In the genomic region with DNA sequence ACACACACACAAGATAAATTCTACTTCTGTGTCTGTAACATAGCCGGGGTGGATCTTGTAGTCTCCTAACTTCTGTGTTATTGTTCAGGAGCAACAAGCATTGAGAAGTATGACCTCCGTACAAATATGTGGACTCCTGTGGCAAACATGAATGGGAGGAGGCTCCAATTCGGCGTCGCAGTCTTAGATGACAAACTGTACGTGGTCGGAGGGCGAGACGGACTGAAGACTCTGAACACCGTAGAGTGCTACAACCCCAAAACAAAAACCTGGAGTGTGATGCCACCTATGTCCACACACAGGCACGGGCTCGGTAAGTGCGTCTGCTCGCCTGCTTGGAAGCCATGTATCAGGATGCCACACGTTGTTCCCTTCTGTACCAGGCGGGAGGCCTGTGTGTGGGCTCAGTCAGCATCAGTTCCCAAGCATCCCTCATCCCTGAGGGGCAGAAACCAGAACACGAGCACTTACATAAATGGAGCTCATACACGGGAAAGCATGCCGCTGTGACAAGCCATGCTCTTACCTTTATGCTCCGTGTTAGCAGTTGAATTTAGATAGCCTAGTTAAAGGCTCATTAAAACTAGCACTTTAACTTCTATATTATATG, we compare ENCODE assay signal across 17 mouse cellular contexts. TPM values are rescaled to one million over a fixed set of nuclear protein-coding genes. Genes with fewer than 3 reads are reported as not detected.
DNase-seq lines count a peak whose midpoint lies in the region; ATAC-seq and TF ChIP-seq lines count a peak whose summit lies in the region.
"Had no signal": no experiment of that assay in that cellular context is flagged by ENCODE, and none has a peak within 500 bp of the region (broad histone marks: within the 10 kb centered on the region; RNA-seq: fewer than 3 reads in every experiment).

No protein-coding gene starts in this region.

- H3K4me2 ChIP-seq in heart, embryonic 13.5 days = no peak overlapping the region
- no peak overlapping the region for H3K4me2 ChIP-seq in kidney, postnatal 0 days (ENCODE audit: low read length)
- no peak overlapping the region for H3K4me2 ChIP-seq in neural tube, embryonic 13.5 days
- H3K4me2 ChIP-seq: embryonic facial prominence, embryonic 15.5 days; forebrain, embryonic 15.5 days; hindbrain, embryonic 15.5 days; limb, embryonic 15.5 days had no signal

- no peak overlapping the region for H3K4me3 ChIP-seq in heart, embryonic 13.5 days
- H3K4me3 ChIP-seq in kidney, postnatal 0 days (replicated peaks; ENCODE audit: low read depth, low read length) = no peak overlapping the region
- H3K4me3 ChIP-seq in neural tube, embryonic 13.5 days = no peak overlapping the region
- H3K4me3 ChIP-seq: embryonic facial prominence, embryonic 15.5 days; forebrain, embryonic 15.5 days; hindbrain, embryonic 15.5 days; left cerebral cortex, adult 2 months; limb, embryonic 15.5 days had no signal

- no peak overlapping the region for H3K9ac ChIP-seq in heart, embryonic 13.5 days
- H3K9ac ChIP-seq in kidney, postnatal 0 days (ENCODE audit: low read depth, low read length) = no peak overlapping the region
- no peak overlapping the region for H3K9ac ChIP-seq in neural tube, embryonic 13.5 days
- H3K9ac ChIP-seq: embryonic facial prominence, embryonic 15.5 days; forebrain, embryonic 15.5 days; hindbrain, embryonic 15.5 days; limb, embryonic 15.5 days had no signal

- peak overlapping the region; percentile 79; the same call in 1 of the 2 replicates for H3K27ac ChIP-seq in heart, embryonic 13.5 days (replicated peaks)
- peak overlapping the region; percentile 84 for H3K27ac ChIP-seq in kidney, postnatal 0 days
- H3K27ac ChIP-seq in neural tube, embryonic 13.5 days (replicated peaks) = peak overlapping the region; percentile 23; the same call in 1 of the 2 replicates
- H3K27ac ChIP-seq: embryonic facial prominence, embryonic 15.5 days; forebrain, embryonic 15.5 days; hindbrain, embryonic 15.5 days; left cerebral cortex, adult 2 months; limb, embryonic 15.5 days had no signal

- ATAC-seq in heart, embryonic 13.5 days (ENCODE audit: extremely low read depth, insufficient number of reproducible peaks, low FRiP score, low TSS enrichment) = no peak
- ATAC-seq in kidney, postnatal 0 days (replicated peaks; ENCODE audit: low FRiP score, low read depth) = no peak
- no peak for ATAC-seq in neural tube, embryonic 13.5 days (ENCODE audit: low read depth)
- ATAC-seq: CD4-positive, CD25-positive, alpha-beta regulatory T cell, adult 4 months; forebrain, embryonic 15.5 days had no signal

- 84% methylated on average over 20 of the region's 20 CpGs for WGBS in heart, embryonic 13.5 days
- WGBS in kidney, postnatal 0 days = 89% methylated on average over 20 of the region's 20 CpGs
- WGBS in neural tube, embryonic 13.5 days = 82% methylated on average over 20 of the region's 20 CpGs

- H3K27me3 ChIP-seq in heart, embryonic 13.5 days (replicated peaks) = no peaks in the 10 kb centered on the region
- H3K27me3 ChIP-seq in kidney, postnatal 0 days (ENCODE audit: insufficient read depth, low read length) = no peaks in the 10 kb centered on the region
- no peaks in the 10 kb centered on the region for H3K27me3 ChIP-seq in neural tube, embryonic 13.5 days
- H3K27me3 ChIP-seq: embryonic facial prominence, embryonic 15.5 days; forebrain, embryonic 15.5 days; hindbrain, embryonic 15.5 days; limb, embryonic 15.5 days had no signal

- DNase-seq in heart, postnatal 36 days = no peak
- DNase-seq in kidney, postnatal 0 days (ENCODE audit: low spot score) = no peak
- DNase-seq in kidney, postnatal 4 days = no peak
- DNase-seq in neural tube, embryonic 10.5 days (ENCODE audit: extremely low spot score, low spot score) = no peak
- DNase-seq in MN1 (ENCODE audit: low spot score) = no peak
- DNase-seq: cerebellum, adult 8-10 months; gastrocnemius, postnatal 25 days; kidney, adult 18-20 months; thymus, postnatal 14 days had no signal

- intact Hi-C loops in heart, postnatal 36 days (cut with DNase I) = loop anchor here (2.0 to 10.0 kb wide), 4 partner anchors 38 to 156 kb away; a partner anchor contains a TSS

- peaks cover 61% of the 10 kb centered on the region for H3K36me3 ChIP-seq in heart, embryonic 13.5 days
- H3K36me3 ChIP-seq in kidney, postnatal 0 days (ENCODE audit: insufficient read depth, low read length) = 0 out of 2 replicates have a peak, but pooled peaks cover 8% of the 10 kb centered on the region
- peaks cover 56% of the 10 kb centered on the region for H3K36me3 ChIP-seq in neural tube, embryonic 13.5 days

- 0 out of 2 replicates have a peak, but pooled peaks cover 3% of the 10 kb centered on the region for H3K9me3 ChIP-seq in heart, embryonic 13.5 days
- H3K9me3 ChIP-seq in kidney, postnatal 0 days (replicated peaks; ENCODE audit: low read length) = no peaks in the 10 kb centered on the region
- no peaks in the 10 kb centered on the region for H3K9me3 ChIP-seq in neural tube, embryonic 13.5 days
- H3K9me3 ChIP-seq: embryonic facial prominence, embryonic 15.5 days; forebrain, embryonic 15.5 days; hindbrain, embryonic 15.5 days; limb, embryonic 15.5 days had no signal

- no peak for TF ChIP-seq CTCF in kidney, postnatal 0 days (IDR thresholded peaks at IDR 0.05; ENCODE audit: low read depth)

- peaks cover 4% of the 10 kb centered on the region; the same call in 1 of the 2 replicates for H3K4me1 ChIP-seq in heart, embryonic 13.5 days
- H3K4me1 ChIP-seq in kidney, postnatal 0 days (replicated peaks; ENCODE audit: insufficient read depth, low read length) = peaks cover 15% of the 10 kb centered on the region; the same call in 1 of the 2 replicates
- H3K4me1 ChIP-seq in neural tube, embryonic 13.5 days (replicated peaks) = no peaks in the 10 kb centered on the region
- H3K4me1 ChIP-seq: embryonic facial prominence, embryonic 15.5 days; forebrain, embryonic 15.5 days; hindbrain, embryonic 15.5 days had no signal

RNA-seq across cellular contexts. Expression of a gene that starts 40.7 kb away (rescaled TPM):
- 5.6 and 6.2 TPM in 2 replicates for polyA plus RNA-seq in heart, embryonic 13.5 days (2015; fragmentation: Nextera tagmentation; extraction: Ambion mirVana)
- total RNA-seq in heart, postnatal 36 days (2021) = 1 to 10 TPM; 1.6 to 1.7 TPM
- polyA plus RNA-seq in kidney, postnatal 0 days (2015; fragmentation: Nextera tagmentation; extraction: Ambion mirVana) = 9.9 and 10.2 TPM in 2 replicates
- polyA plus RNA-seq in neural tube, embryonic 13.5 days (2015; fragmentation: Nextera tagmentation; extraction: Ambion mirVana) = 10.6 and 12.4 TPM in 2 replicates

RNA-seq across cellular contexts. Expression of a gene that starts 51.5 kb away (rescaled TPM):
- polyA plus RNA-seq in heart, embryonic 13.5 days (2015; fragmentation: Nextera tagmentation; extraction: Ambion mirVana) = 12.3 and 14.1 TPM in 2 replicates
- total RNA-seq in heart, postnatal 36 days (2021) = 10 to 100 TPM; 14.3 to 15.1 TPM
- 26.5 and 27.5 TPM in 2 replicates for polyA plus RNA-seq in kidney, postnatal 0 days (2015; fragmentation: Nextera tagmentation; extraction: Ambion mirVana)
- 55.8 and 60.8 TPM in 2 replicates for polyA plus RNA-seq in neural tube, embryonic 13.5 days (2015; fragmentation: Nextera tagmentation; extraction: Ambion mirVana)

Comparison
In these comparisons a context has a peak if more than half of its experiments do, and no peak if none do; other contexts are left out.
1. H3K27ac ChIP-seq: peak in every context shown above with its lines; median percentile 84 in kidney, postnatal 0 days; 79 in heart, embryonic 13.5 days; 23 in neural tube, embryonic 13.5 days.